Mouse (Mus musculus) embryonic facial prominence, embryonic 10.5 days (tissue): Measurements from ENCODE around the gene Sumo2. TPM values are rescaled to one million over a fixed set of nuclear protein-coding genes. Genes with fewer than 3 reads are reported as not detected.
A peak's percentile ranks its signal among the peaks of the same experiment; 100 is the strongest.
"Not testable (repeated sequence)": the region's sequence is repeated elsewhere in the genome, so short reads cannot be mapped to it uniquely, and the experiment has no call there.

Source experiments
- DNase-seq: peaks from one replicate; pipeline ENCODE4 v3.0.0-alpha.2; 2017; ENCODE audit warnings: low spot score
- H3K27ac ChIP-seq: fragments of 300-500 bp; sonication (generic); replicated peaks from 2 replicates; pipeline ENCODE4 v1.5.1; 2016; ENCODE audit warnings: mild to moderate bottlenecking
- H3K27me3 ChIP-seq: fragments of 300-500 bp; sonication (generic); replicated peaks from 2 replicates; pipeline ENCODE4 v1.6.1; 2016; ENCODE audit warnings: low read depth, mild to moderate bottlenecking; ENCODE audit not compliant: poor library complexity, severe bottlenecking
- H3K36me3 ChIP-seq: fragments of 300-500 bp; sonication (generic); replicated peaks from 2 replicates; pipeline ENCODE4 v1.6.1; 2016; ENCODE audit warnings: mild to moderate bottlenecking, moderate library complexity
- H3K4me1 ChIP-seq: fragments of 300-500 bp; sonication (generic); 2 replicates; pipeline ENCODE4 v1.6.1; 2016
- H3K4me3 ChIP-seq: fragments of 300-500 bp; sonication (generic); 2 replicates; pipeline ENCODE4 v1.5.1; 2016; ENCODE audit warnings: mild to moderate bottlenecking, moderate library complexity
- H3K9me3 ChIP-seq: fragments of 300-500 bp; sonication (generic); 2 replicates; pipeline ENCODE4 v1.6.1; 2016; ENCODE audit warnings: mild to moderate bottlenecking
- WGBS: fragments of 180-500 bp; shearing (Covaris S2); methylation state at CpG from one replicate; pipeline ENCODE4 v1.1.7; 2016; 5-methylcytosine and 5-hydroxymethylcytosine counted together
- polyA plus RNA-seq: library from polyadenylated mRNA; unstranded; fragments of >200 nt; fragmentation: Nextera tagmentation; extraction: Ambion mirVana; gene quantifications from 2 replicates; pipeline ENCODE4 v1.2.1, GENCODE M21; 2016

Gene Sumo2
- polyA plus RNA-seq, 1 experiment from 2014 or later = 1,473 TPM

DNA sequence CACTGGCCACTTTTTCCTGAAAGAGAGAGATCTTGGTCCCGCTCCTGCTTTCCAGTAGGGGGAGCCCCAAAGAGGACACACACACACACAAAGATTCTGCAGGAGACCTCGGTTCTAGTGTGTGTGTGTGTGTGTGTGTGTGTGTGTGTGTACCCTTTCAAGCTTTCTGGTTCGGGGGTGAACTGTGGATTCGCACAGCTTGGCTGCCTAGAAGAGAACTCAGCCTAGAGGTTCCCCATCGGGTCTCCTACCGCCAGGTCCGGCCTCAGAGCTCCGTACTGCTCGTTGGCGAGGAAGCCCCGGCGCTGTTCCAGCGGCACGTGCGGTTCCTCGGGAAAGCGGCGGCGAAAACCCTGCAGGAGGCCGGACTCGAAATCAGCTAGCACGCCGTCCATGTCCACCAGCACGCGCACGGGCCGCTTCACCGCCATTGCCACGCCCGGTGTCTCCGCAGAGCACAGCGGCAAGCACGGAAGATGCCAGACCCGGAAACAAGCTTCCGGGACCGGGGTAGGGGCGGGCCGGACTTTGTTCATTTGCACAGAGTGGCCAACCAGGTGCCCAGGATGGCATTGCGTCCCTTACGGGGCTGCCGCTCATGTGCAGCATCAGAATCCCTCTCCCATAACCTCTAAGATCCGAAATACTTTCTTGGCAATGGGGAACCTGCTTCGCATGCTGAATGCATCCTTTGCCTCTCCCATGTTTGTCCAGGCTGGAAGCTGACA is 44.6 kb downstream of the Sumo2 start, which contains the start of gene Nt5c:
Nt5c (minus strand) TSS at position 507 of the 728 bp plus-strand sequence.
- H3K9me3 ChIP-seq = no peaks in the 10 kb centered on the region
- 0 out of 2 replicates have a peak, but pooled peaks cover 5% of the 10 kb centered on the region for H3K27me3 ChIP-seq
- WGBS = under 1% methylated on average over 43 of the region's 43 CpGs
- peak within 1 kb of the TSS; percentile 83 for H3K4me3 ChIP-seq
- peak within 1 kb of the TSS; percentile 91 for H3K27ac ChIP-seq
- H3K4me1 ChIP-seq = peaks cover 24% of the 10 kb centered on the region
- peak; percentile 87 for DNase-seq
- peaks cover 24% of the 10 kb centered on the region for H3K36me3 ChIP-seq

DNA sequence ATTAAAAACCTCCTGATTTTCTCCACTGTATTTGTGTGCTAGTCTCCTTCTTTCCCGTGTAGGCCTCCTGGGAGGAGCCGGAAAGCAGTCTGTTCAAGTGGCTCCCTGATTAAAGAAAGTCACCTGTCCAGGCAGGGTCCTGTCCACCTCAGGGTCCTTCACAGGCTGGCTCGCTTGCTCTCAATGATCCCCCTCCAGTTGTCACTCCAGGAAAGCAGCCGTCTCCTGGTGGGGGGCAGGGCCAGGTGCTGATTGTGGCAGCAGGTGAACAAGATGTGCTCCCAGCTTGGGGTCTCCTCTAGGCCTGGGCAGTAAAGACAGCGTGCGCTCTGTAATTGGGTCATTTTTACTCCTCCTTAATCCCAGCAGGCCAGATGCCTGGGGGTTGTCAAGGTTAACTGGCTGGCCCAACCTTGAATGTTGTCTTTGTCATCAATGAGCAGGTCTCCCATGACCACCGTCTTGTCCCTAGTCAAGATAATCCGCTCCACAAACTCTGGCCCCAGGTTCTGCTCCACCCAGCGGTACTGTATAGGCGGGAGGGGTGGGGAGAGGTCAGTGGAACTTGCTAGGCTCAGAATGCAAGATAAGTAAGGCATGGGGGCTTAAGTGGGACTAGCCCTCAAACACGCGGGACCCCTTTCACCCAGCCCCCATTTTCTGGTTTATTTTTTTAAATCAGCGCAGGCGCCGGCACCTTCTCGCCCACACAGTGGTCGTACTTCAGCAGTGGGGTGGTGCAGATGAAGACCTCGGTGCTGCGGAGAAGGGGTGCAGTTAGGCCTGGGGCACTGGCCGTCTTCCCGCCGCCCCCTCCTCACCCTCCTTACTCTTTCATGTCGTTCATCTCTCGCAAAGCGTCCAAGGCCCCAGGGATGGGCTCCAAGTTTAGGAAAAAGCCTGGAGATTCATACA is 45.4 kb downstream of the Sumo2 start:
- Histone ChIP-seq H3K36me3 (peaks cover 27% of the 10 kb centered on the region), H3K27me3 (0 out of 2 replicates have a peak, but pooled peaks cover 5% of the 10 kb centered on the region), H3K27ac (peak overlapping the region; percentile 91), H3K9me3 (no peaks in the 10 kb centered on the region), H3K4me3 (peak overlapping the region; percentile 83), H3K4me1 (peaks cover 29% of the 10 kb centered on the region)
- WGBS = 23% methylated on average over 25 of the region's 25 CpGs
- no peak for DNase-seq

DNA sequence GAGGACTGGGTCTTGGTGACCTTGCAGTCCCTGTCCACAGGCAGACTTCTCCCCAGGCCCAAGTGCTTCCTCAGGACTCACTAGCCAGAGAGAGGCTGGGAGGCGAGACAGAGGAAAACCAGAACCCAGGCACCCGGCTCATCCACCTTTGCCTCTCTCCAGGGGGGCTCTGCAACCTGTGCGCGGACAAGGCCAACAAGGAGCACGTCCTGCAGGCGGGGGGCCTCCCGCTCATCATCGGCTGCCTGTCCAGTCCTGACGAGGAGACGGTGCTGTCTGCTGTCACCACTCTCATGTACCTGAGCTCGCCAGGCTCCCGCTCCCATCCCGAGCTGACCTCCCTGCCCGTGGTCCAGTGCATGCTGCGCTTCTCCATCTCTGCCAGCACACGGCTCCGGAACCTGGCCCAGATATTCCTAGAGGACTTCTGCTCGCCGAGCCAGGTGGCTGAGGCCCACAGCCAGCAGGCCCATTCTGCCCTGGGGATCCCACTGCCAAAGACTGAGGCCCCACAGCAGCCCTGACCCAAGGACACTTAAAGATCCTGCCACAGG is 47.4 kb downstream of the Sumo2 start:
- H3K27ac ChIP-seq = 0 out of 2 replicates have a peak overlapping the region, but pooled peaks have one; percentile 19
- no peak overlapping the region for H3K4me3 ChIP-seq
- H3K36me3 ChIP-seq = peaks cover 27% of the 10 kb centered on the region
- H3K4me1 ChIP-seq = peaks cover 43% of the 10 kb centered on the region
- H3K9me3 ChIP-seq = no peaks in the 10 kb centered on the region
- 85% methylated on average over 19 of the region's 19 CpGs for WGBS
- no peak for DNase-seq
- 0 out of 2 replicates have a peak, but pooled peaks cover 5% of the 10 kb centered on the region for H3K27me3 ChIP-seq

DNA sequence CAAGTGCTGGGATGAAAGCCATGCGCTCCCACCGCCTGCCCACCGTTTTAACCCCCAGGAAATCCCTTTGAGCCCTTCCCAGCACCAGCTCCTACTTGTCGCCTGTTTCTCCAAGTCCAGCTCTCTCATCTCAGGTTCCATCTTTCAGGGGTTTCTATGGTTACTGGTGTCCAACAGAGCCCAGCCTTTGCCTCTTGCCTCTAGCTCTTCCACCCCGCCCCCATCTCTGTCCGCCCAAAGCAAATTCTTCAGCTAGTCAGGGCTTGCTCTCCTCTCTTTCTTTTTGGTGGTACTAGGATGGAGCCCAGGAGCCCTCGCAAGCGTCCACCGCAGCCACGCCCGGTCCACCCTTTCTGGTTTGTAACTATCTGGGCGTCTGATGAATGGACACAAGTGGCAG is 50.9 kb downstream of the Sumo2 start:
- peaks cover 30% of the 10 kb centered on the region for H3K36me3 ChIP-seq
- peak; percentile 79 for DNase-seq
- WGBS = 44% methylated on average over 12 of the region's 12 CpGs
- H3K4me3 ChIP-seq = peak overlapping the region; percentile 17; the same call in 1 of the 2 replicates
- no peaks in the 10 kb centered on the region for H3K27me3 ChIP-seq
- H3K4me1 ChIP-seq = peaks cover 26% of the 10 kb centered on the region
- H3K9me3 ChIP-seq = no peaks in the 10 kb centered on the region
- peak overlapping the region; percentile 58 for H3K27ac ChIP-seq

DNA sequence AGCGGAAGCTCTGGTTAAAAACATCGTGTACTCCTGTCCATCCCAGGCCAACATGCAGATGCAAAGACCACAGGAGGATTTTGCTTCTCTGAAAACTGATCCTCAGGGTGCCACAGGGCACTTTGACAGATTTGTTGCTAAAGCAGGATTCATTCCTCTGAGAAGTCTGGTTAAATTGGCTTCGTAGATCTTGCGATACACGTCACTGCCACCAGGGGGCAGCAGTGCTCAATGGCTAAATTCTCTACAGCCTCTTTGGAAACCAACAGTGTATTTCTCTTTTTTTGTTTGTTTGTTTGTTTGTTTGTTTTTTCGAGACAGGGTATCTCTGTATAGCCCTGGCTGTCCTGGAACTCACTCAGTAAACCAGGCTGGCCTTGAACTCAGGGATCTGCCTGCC is 52.4 kb downstream of the Sumo2 start:
- H3K27me3 ChIP-seq = no peaks in the 10 kb centered on the region
- peaks cover 24% of the 10 kb centered on the region for H3K4me1 ChIP-seq
- DNase-seq = peak; percentile 78
- peaks cover 21% of the 10 kb centered on the region for H3K36me3 ChIP-seq
- WGBS = 19% methylated on average over 6 of the region's 6 CpGs
- H3K4me3 ChIP-seq = no peak overlapping the region
- no peaks in the 10 kb centered on the region for H3K9me3 ChIP-seq
- H3K27ac ChIP-seq = no peak overlapping the region

DNA sequence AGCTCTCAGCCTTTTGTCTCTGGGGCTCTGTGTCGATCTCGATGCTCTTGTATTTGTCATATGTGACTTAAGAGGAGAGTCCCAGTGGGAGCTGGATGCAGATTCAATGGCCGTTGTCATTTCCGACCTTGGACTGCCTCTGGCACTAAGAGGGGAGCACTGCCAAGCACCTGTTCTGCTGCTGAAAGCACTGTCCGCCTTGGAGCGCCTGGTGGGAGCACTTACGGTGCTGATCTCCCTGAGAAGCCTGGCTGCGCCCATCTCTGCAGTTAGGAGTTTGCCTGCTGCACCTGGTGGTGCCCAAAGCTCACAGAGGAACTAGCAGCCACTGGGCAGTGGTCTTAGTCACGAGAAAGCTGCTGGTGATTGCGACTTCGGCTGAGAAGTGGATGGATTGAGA is 52.8 kb downstream of the Sumo2 start:
- no peak overlapping the region for H3K27ac ChIP-seq
- H3K27me3 ChIP-seq = no peaks in the 10 kb centered on the region
- H3K4me3 ChIP-seq = no peak overlapping the region
- WGBS = 74% methylated on average over 11 of the region's 11 CpGs
- no peak for DNase-seq
- peaks cover 24% of the 10 kb centered on the region for H3K4me1 ChIP-seq
- no peaks in the 10 kb centered on the region for H3K9me3 ChIP-seq
- peaks cover 18% of the 10 kb centered on the region for H3K36me3 ChIP-seq

DNA sequence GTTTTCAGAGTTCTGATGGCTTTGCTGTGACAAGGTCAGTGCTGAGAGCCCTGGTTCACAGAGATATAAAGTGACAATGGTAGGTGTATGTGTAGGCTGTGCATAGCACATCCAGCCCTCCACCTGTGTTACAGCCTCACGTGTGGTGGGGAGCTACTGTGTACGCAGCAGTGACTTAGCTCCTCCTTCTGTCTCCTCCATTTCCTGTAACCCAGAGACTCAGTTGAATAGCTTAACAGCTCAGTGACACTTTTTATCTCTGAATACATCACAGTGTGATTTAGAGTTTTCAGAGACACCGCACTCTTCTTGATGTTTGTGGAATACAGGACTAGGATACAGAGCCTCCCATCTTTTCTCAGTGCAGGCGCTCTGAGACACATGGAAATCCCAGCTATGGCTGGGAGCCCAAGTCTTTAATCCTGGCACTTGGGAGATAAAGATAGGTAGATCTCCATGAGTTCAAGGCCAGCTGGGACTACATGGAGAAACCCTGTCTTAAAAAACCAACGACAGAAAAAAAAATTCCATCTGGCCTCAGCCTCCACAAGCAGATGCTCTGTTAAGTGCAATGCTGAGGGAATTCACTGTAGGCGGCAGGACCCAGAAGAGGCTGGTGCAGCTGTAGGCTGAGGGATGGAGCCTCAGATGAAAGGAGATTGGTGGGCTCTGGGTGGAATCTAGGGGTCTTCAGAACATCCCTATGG is 54.4 kb downstream of the Sumo2 start:
- H3K27ac ChIP-seq = no peak overlapping the region
- H3K4me3 ChIP-seq = no peak overlapping the region
- H3K9me3 ChIP-seq = no peaks in the 10 kb centered on the region
- H3K27me3 ChIP-seq = no peaks in the 10 kb centered on the region
- 81% methylated on average over 6 of the region's 6 CpGs for WGBS
- H3K36me3 ChIP-seq = peaks cover 18% of the 10 kb centered on the region
- DNase-seq = no peak
- H3K4me1 ChIP-seq = peaks cover 31% of the 10 kb centered on the region

DNA sequence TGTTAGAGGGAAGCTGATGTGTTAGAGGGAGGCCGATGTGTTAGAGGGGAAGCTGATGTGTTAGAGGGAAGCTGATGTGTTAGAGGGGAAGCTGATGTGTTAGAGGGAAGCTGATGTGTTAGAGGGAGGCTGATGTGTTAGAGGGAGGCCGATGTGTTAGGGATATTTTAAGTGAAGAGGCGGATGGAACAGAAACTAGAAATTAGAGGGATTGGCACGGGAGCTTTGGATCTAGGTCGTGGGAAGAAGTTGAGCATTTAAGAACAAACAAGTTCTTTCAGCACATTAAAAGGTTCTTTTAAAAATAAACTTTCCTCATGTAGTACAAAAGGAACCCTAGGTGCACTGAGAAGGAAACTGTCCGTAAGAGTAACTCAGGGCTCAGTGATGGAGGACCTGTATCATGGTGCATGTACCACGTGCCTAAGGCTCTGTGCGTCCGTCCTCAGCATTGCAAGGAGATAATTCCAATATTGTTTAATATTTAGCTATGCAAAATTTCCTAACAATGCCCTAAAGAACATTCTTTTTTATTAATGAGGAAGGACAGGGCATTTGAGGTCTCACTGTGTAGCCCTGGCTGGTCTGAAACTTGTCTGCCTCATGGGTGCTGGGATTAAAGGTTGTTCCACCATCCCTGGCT is 57.7 kb downstream of the Sumo2 start:
- Histone ChIP-seq H3K4me3 (no peak overlapping the region), H3K27me3 (no peaks in the 10 kb centered on the region), H3K4me1 (peaks cover 42% of the 10 kb centered on the region), H3K27ac (no peak overlapping the region), H3K9me3 (no peaks in the 10 kb centered on the region), H3K36me3 (peaks cover 9% of the 10 kb centered on the region; the same call in 1 of the 2 replicates)
- WGBS = 88% methylated on average over 9 of the region's 9 CpGs
- DNase-seq = no peak

DNA sequence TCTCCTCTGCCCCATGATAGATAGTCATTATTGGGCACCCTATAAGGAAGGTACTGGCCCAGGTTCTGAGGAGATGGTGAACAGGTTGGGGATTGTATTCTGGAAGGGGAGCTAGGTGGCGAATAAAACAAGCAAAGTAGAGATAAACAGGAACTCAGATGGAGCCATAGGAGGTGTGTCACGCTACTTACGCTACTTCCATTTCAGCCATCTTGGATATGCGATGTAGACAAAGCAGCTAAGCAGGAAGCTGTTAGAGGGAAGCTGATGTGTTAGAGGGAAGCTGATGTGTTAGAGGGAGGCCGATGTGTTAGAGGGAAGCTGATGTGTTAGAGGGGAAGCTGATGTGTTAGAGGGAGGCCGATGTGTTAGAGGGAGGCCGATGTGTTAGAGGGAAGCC is 58.7 kb downstream of the Sumo2 start:
- 0 out of 2 replicates have a peak overlapping the region, but pooled peaks have one; percentile 1 for H3K4me3 ChIP-seq
- H3K9me3 ChIP-seq, H3K36me3 ChIP-seq, H3K27me3 ChIP-seq, H3K27ac ChIP-seq, DNase-seq: not testable (repeated sequence)
- peaks cover 50% of the 10 kb centered on the region for H3K4me1 ChIP-seq
- 87% methylated on average over 7 of the region's 7 CpGs for WGBS

DNA sequence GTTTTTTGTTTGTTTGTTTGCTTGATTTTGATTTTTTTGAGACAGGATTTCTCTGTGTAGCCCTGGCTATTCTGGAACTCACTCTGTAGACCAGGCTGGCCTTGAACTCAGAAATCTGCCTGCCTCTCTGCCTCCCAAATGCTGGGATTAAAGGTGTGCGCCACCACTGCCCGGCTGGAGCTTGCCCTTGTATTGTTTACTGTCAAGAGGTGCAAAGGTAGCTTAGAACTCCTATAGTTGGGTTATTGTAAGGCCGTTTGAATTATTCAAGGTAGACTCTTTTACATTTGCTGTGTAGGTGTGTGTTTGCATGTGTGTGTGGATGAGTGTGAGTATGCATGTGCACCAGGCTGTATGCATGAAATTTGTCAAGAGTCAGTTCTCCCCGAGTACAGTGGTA is 59.4 kb downstream of the Sumo2 start:
- DNase-seq, H3K27ac ChIP-seq, H3K9me3 ChIP-seq, H3K27me3 ChIP-seq, H3K36me3 ChIP-seq: not testable (repeated sequence)
- 85% methylated on average over 4 of the region's 4 CpGs for WGBS
- Histone ChIP-seq H3K4me3 (peak overlapping the region; percentile 95), H3K4me1 (peaks cover 55% of the 10 kb centered on the region)

DNA sequence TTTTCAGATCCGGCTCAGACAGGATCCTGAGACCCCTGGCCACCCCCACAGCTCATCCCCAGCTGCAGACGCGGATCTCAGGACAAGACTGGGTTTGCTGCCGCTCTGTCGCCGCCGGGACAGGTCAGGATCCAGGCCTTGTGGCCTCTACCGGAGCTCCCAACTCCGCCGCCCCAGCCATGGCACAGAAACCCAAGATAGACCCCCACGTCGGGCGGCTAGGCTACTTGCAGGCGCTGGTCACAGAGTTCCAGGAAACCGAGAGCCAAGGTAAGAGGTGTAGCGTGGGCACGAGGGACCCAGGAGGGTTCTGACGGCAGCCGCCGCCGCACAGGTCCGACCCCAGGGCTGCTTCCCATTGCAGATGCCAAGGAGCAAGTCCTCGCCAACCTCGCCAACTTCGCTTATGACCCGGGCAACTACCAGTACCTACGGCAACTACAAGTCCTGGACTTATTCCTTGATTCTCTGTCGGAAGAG is 60.3 kb downstream of the Sumo2 start:
- H3K4me1 ChIP-seq = peaks cover 55% of the 10 kb centered on the region
- no peak for DNase-seq

More for the DNA sequence above, 60.3 kb downstream of the Sumo2 start:
- peak overlapping the region; percentile 91 for H3K27ac ChIP-seq
- peaks cover 9% of the 10 kb centered on the region; the same call in 1 of the 2 replicates for H3K36me3 ChIP-seq
- H3K27me3 ChIP-seq = no peaks in the 10 kb centered on the region
- 5% methylated on average over 28 of the region's 28 CpGs for WGBS
- H3K9me3 ChIP-seq = no peaks in the 10 kb centered on the region
- H3K4me3 ChIP-seq = peak overlapping the region; percentile 95
